Mouse (Mus musculus): Measurements from ENCODE around the gene Gm20388.

- TF ChIP-seq CTCF (IDR thresholded peaks at IDR 0.05; ENCODE audit: low read depth) (no peak), EP300 (IDR thresholded peaks at IDR 0.05; ENCODE audit: low read depth) (no peak)
Observed at GRCm38 (mm10) chr8:124202895-124203294, 4292.3 kb downstream of the Gm20388 start.
